8 mouse cellular contexts compared by ENCODE assay signal in the genomic region with DNA sequence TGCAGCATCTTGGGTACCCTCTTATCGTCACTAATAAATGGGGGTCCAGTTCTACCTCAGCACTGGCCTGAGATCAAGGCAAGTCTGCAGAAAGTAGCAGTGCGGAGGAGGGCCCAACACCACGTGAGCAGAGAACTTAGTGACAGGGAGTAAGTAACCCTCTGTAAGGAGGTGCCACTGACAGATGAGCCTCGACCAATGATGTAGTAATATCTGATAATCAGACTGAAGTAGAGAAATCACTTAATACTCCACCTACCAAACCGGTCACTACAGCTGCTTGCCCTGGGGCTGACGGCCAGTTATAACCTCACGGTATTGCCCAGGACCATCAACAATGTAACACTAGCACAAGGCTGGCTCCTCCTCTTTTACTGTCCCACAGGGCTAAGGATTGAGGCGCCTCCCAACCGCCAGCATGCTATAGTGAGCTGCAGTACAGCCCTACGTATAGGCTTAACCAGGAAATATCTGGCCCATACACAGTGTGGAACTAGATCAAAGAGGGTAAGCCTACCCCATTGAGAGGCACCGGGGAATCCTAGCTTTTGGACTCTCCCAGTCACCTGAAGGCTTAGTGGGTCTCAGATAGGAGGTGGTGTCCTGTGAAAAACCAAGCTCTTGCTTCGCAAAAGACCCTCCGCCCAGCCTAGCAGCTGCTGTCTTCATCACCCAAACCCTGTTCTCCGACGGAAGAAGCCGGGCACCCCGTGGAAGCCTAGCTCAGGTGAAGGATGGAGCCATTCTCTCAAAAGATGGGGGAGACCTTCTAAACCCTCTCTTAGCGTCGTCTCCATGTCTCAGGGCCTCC. TPM values are rescaled to one million over a fixed set of nuclear protein-coding genes. Genes with fewer than 3 reads are reported as not detected.
DNase-seq lines count a peak whose midpoint lies in the region; ATAC-seq lines count a peak whose summit lies in the region.

No protein-coding gene starts in this region.

- peak overlapping the region; percentile 88 for H3K4me2 ChIP-seq in kidney, embryonic 16.5 days (replicated peaks; ENCODE audit: low read depth, low read length)
- peak overlapping the region; percentile 75 for H3K4me2 ChIP-seq in forebrain, embryonic 16.5 days (ENCODE audit: low read length)

- ATAC-seq in kidney, embryonic 16.5 days (ENCODE audit: low FRiP score, low TSS enrichment): peak; percentile 72
- ATAC-seq in activated CD4-positive, CD25-positive, alpha-beta regulatory T cell, adult 4 months: peak; percentile 4
- peak; percentile 24; the same call in 1 of the 2 replicates for ATAC-seq in forebrain, embryonic 16.5 days
- peak; percentile 57 for ATAC-seq in megakaryocyte progenitor cell, adult 5-6 weeks (replicated peaks; ENCODE audit: poor library complexity)

- H3K27me3 ChIP-seq in kidney, embryonic 16.5 days (ENCODE audit: insufficient read depth, low read length): no peaks in the 10 kb centered on the region
- no peaks in the 10 kb centered on the region for H3K27me3 ChIP-seq in forebrain, embryonic 16.5 days (replicated peaks; ENCODE audit: control insufficient read depth, insufficient read depth, low read length)

- H3K27ac ChIP-seq in kidney, embryonic 16.5 days (ENCODE audit: low read length): no peak overlapping the region
- no peak overlapping the region for H3K27ac ChIP-seq in forebrain, embryonic 16.5 days (ENCODE audit: low read length)

- 8% methylated on average over 19 of the region's 19 CpGs for WGBS in kidney, embryonic 16.5 days
- WGBS in forebrain, embryonic 16.5 days: 10% methylated on average over 19 of the region's 19 CpGs

- no peaks in the 10 kb centered on the region for H3K9me3 ChIP-seq in kidney, embryonic 16.5 days (ENCODE audit: low read length)
- H3K9me3 ChIP-seq in forebrain, embryonic 16.5 days (ENCODE audit: control insufficient read depth, low read length): no peaks in the 10 kb centered on the region

- H3K4me3 ChIP-seq in kidney, embryonic 16.5 days (ENCODE audit: low read length): peak overlapping the region; percentile 90
- H3K4me3 ChIP-seq in forebrain, embryonic 16.5 days (replicated peaks; ENCODE audit: low read length): peak overlapping the region; percentile 69

- H3K4me1 ChIP-seq in kidney, embryonic 16.5 days (ENCODE audit: insufficient read depth, low read length): peaks cover 17% of the 10 kb centered on the region
- H3K4me1 ChIP-seq in forebrain, embryonic 16.5 days (replicated peaks; ENCODE audit: control insufficient read depth, insufficient read depth, low read length): peaks cover 24% of the 10 kb centered on the region

- no peak for DNase-seq in kidney, postnatal 4 days
- peak; percentile 58 for DNase-seq in yolk sac, embryonic 10.5 days (ENCODE audit: low spot score)
- DNase-seq in left cerebral cortex, adult 18-20 months (ENCODE audit: low spot score in 2 of 2): no peak
- DNase-seq in left cerebral cortex, postnatal 4 days: no peak

- H3K36me3 ChIP-seq in kidney, embryonic 16.5 days (ENCODE audit: insufficient read depth, low read length): no peaks in the 10 kb centered on the region
- no peaks in the 10 kb centered on the region for H3K36me3 ChIP-seq in forebrain, embryonic 16.5 days (ENCODE audit: control insufficient read depth, insufficient read depth)

- peak overlapping the region; percentile 82 for H3K9ac ChIP-seq in kidney, embryonic 16.5 days (replicated peaks; ENCODE audit: low read length)
- H3K9ac ChIP-seq in forebrain, embryonic 16.5 days (replicated peaks; ENCODE audit: low read depth, low read length): peak overlapping the region; percentile 79

- intact Hi-C loops in left cerebral cortex, postnatal 4 days (cut with DNase I): no loop called here

RNA-seq across cellular contexts. Expression of a gene that starts 1.1 kb away (rescaled TPM):
- polyA plus RNA-seq in kidney, embryonic 16.5 days (2015; fragmentation: Nextera tagmentation; extraction: Ambion mirVana): 38.9 and 40.8 TPM in 2 replicates
- 10 to 100 TPM; 12.2 to 14.2 TPM for polyA plus RNA-seq in activated CD4-positive, CD25-positive, alpha-beta regulatory T cell, adult 4 months (2017; shearing (Covaris generic))
- 47.6 and 49.6 TPM in 2 replicates for polyA plus RNA-seq in forebrain, embryonic 16.5 days (2015; fragmentation: Nextera tagmentation; extraction: Ambion mirVana)
- total RNA-seq in megakaryocyte progenitor cell, adult 5-6 weeks (2015): 17.0 and 20.8 TPM in 2 replicates
- total RNA-seq in megakaryocyte progenitor cell, adult 5-6 weeks (2017): 10.9 and 11.6 TPM in 2 replicates
- 10 to 100 TPM; 11.2 to 12.4 TPM for total RNA-seq in left cerebral cortex, adult 18-20 months (2021)
- 10 to 100 TPM; 28.4 to 30.8 TPM for total RNA-seq in left cerebral cortex, postnatal 4 days (2021)

RNA-seq across cellular contexts. Expression of a gene that starts 30.3 kb away (rescaled TPM):
- 38.6 and 39.0 TPM in 2 replicates for polyA plus RNA-seq in kidney, embryonic 16.5 days (2015; fragmentation: Nextera tagmentation; extraction: Ambion mirVana)
- polyA plus RNA-seq in activated CD4-positive, CD25-positive, alpha-beta regulatory T cell, adult 4 months (2017; shearing (Covaris generic)): 1 to 10 TPM; 3.3 to 3.4 TPM
- 34.3 and 34.7 TPM in 2 replicates for polyA plus RNA-seq in forebrain, embryonic 16.5 days (2015; fragmentation: Nextera tagmentation; extraction: Ambion mirVana)
- total RNA-seq in megakaryocyte progenitor cell, adult 5-6 weeks (2015): 13.2 and 17.6 TPM in 2 replicates
- 15.3 and 16.3 TPM in 2 replicates for total RNA-seq in megakaryocyte progenitor cell, adult 5-6 weeks (2017)
- total RNA-seq in left cerebral cortex, adult 18-20 months (2021): 10 to 100 TPM; 17.9 to 26.0 TPM
- total RNA-seq in left cerebral cortex, postnatal 4 days (2021): 10 to 100 TPM; 31.1 to 34.7 TPM

RNA-seq across cellular contexts. Expression of a gene that starts 30.5 kb away (rescaled TPM):
- polyA plus RNA-seq in kidney, embryonic 16.5 days (2015; fragmentation: Nextera tagmentation; extraction: Ambion mirVana): 84.4 and 107 TPM in 2 replicates
- 100 to 1,000 TPM; 372 to 374 TPM for polyA plus RNA-seq in activated CD4-positive, CD25-positive, alpha-beta regulatory T cell, adult 4 months (2017; shearing (Covaris generic))
- 10.1 and 10.6 TPM in 2 replicates for polyA plus RNA-seq in forebrain, embryonic 16.5 days (2015; fragmentation: Nextera tagmentation; extraction: Ambion mirVana)
- 123 and 129 TPM in 2 replicates for total RNA-seq in megakaryocyte progenitor cell, adult 5-6 weeks (2015)
- 70.4 and 103 TPM in 2 replicates for total RNA-seq in megakaryocyte progenitor cell, adult 5-6 weeks (2017)
- 10 to 100 TPM in 1 of 2 experiments, 1 to 10 TPM in 1; 7.9 to 10.6 TPM for total RNA-seq in left cerebral cortex, adult 18-20 months (2021)
- 1 to 10 TPM; 2.9 to 3.8 TPM for total RNA-seq in left cerebral cortex, postnatal 4 days (2021)

Comparison
In these comparisons a context has a peak if more than half of its experiments do, and no peak if none do; other contexts are left out.
1. ATAC-seq: peak in every context shown above with its lines; median percentile 72 in kidney, embryonic 16.5 days; 57 in megakaryocyte progenitor cell, adult 5-6 weeks; 24 in forebrain, embryonic 16.5 days; 4 in activated CD4-positive, CD25-positive, alpha-beta regulatory T cell, adult 4 months.
2. RNA of a gene that starts 30.5 kb away (total RNA-seq): 70.4 to 129 TPM in megakaryocyte progenitor cell, adult 5-6 weeks; 7.9 to 10.6 TPM in left cerebral cortex, adult 18-20 months and 2.9 to 3.8 TPM in left cerebral cortex, postnatal 4 days; every median in the first group is over 4 times any median in the second.